Mouse (Mus musculus): ENCODE results near the gene Acat3. TPM values are rescaled to one million over a fixed set of nuclear protein-coding genes. Genes with fewer than 3 reads are reported as not detected.
"Not testable (repeated sequence)": the region's sequence is repeated elsewhere in the genome, so short reads cannot be mapped to it uniquely, and the experiment has no call there.

Gene Acat3
- not detected for total RNA-seq (2021)
- long read RNA-seq, experiment 1, partial matches to known transcripts = 0 of 1 reads
- long read RNA-seq, experiment 1, other reads (novel, unspliced or antisense) = 1 of 1 reads
- long read RNA-seq, experiment 2 = 0 reads

DNA sequence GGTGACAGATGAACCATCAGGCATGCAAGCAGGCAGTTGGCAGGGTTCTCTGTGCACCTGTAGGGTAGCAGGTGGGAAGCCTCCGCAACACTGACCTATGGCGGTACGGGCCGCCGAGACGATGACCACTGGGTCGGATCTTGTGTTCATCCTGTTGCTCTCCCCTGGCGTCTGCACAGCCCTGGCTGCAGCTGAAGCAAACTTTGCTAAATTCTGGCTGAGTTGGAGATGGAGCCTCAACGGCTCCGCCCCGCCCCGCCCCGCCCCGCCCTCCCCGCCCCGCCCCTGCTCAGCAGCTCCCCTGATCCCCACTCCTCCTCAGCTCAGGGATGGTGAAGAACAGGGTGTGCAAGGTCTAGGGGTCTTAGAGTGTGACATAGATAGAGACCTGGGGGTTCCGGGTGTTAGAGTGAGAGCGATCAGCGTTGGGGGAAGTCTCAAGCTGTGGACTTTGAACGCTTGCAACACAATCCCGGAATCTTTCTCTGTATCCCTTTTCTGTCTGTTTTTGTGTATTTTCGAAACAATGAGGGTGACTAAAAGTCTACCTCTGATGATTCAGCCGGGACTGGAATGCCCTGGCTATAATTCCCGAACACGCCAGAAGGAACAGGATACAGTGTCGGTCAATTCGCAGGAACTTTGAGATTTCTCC lies at the start of gene Acat3:
TSS of gene Acat3 (minus strand) at position 450 of the 655 bp plus-strand sequence.
- no peak for DNase-seq

DNA sequence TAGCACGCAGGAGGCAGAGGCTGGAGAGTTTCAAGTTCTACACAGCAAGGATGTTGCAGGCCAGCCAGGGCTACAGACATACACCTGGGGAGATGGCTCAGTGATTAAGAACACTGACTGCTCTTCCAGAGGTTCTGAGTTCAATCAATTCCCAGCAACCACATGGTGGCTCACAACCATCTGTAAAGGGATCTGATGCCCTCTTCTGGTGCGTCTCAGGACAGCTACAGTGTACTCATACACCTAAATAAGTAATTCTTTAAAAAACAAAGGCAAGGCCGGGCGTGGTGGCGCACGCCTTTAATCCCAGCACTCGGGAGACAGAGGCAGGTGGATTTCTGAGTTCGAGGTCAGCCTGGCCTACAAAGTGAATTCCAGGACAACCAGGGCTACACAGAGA lies 47.7 kb upstream of the Acat3 start:
- not testable (repeated sequence) for DNase-seq

- DNase-seq = no peak
Observed at GRCm38 (mm10) chr17:12983988-12984387, 43.6 kb upstream of the Acat3 start.

- no peak for DNase-seq
Observed at GRCm38 (mm10) chr17:12978546-12978945, 38.1 kb upstream of the Acat3 start.

- no peak for DNase-seq
Observed at GRCm38 (mm10) chr17:12973851-12974250, 33.5 kb upstream of the Acat3 start.

- no peak for DNase-seq
Observed at GRCm38 (mm10) chr17:12967173-12967572, 26.8 kb upstream of the Acat3 start.

- no peak for DNase-seq
Observed at GRCm38 (mm10) chr17:12963476-12963875, 23.1 kb upstream of the Acat3 start.

DNA sequence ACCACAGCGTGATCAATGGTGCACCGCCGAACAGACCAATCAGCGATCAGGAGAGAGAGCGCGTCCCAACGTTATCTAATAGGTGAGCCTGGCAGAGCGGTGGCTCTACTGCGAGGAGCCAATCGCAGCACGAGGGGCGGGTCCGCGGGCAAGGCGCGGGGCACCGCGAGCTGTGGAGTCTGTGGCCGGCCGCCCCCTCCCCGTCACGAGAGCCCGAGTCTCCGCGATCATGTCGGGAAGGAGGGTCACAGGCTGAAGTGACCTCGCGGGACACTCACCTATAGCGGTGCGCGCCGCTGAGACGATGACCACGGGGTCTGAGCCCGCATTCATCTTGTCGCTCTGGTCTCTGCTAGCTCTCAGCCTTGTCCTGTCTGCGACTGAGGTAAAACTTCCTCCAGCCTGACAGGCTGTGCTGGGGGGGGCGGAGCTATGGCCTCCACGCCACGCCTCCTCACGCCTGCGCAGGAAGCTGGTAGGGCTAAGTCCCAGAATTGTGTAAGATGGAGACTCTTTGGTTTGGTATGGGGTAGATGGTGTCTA lies 20.0 kb upstream of the Acat3 start, which contains the start of gene Acat2:
TSS of gene Acat2 (minus strand) at position 417 of the 543 bp plus-strand sequence.
- DNase-seq = peak; percentile 92

GRCm38 (mm10) chr17:12959377-12959776 lies 19.0 kb upstream of the Acat3 start:
- DNase-seq = not testable (repeated sequence)

DNA sequence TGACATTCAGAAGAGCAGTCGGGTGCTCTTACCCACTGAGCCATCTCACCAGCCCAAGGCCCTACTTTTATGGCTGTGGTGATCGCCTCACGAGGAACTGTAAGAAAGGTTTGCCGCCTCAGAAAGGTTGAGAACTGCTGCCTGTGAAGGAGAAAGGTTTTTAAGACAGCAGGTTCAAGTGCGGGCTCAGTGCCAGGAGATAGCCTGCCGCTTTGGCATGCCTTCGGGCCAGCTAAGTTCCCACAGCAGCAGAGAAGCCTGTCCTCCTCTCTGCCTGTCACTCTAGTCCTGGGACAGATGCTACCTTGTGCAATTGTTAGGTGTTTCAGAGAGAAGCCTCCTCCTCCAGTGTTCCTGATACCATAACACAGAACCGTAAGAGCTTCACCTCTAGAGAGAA lies 16.3 kb upstream of the Acat3 start:
- no peak for DNase-seq

DNA sequence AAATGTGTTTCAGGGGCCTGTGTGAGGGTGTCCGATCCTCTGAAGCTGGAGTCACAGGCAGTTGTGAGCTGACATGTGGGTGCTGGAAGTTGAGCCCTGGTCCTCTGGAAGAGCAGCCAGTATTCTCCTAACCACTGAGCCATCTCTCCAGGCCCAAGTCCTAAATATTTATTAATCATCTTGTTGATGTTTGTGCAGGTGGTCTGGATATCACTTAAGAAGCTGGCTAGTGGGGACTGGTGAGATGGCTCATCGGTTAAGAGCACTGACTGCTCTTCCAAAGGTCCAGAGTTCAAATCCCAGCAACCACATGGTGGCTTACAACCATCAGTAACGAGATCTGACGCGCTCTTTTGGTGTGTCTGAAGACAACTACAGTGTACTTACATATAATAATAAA lies 9.3 kb upstream of the Acat3 start:
- no peak for DNase-seq

DNA sequence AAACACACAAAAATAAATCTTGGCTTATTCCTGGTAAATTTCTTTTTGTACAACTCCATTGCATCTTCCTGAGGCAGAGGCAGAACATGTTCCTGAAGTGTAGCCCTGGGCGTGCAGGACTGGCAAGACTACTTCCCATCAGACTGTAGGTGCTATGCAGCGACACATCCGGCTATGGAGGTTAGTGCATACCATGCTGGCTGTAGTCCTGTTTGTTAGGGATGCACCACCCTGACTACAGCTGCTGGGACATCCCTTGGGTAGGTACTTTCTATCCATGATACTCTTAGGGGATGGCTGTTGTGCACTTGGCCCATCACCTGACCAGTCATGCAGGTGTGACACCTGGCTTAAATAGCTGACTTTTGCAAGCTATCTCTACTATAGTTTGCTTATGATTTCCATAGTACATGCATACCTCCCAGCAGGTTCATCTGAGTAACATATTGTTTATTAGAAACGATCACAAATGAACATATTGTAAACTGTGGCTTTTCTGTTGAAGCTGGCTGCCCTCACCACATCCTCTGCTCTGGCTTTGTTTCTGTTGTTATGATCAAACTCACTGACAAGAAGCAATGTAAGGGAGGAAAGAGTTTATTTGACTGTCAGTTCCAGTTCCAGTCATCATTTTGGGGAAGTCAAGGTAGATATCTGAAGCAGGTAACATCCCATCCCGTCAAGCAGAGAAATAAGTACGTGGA lies 2.2 kb upstream of the Acat3 start:
- DNase-seq = no peak

- no peak for DNase-seq
Observed at GRCm38 (mm10) chr17:12941543-12942260, 1.3 kb upstream of the Acat3 start.

DNA sequence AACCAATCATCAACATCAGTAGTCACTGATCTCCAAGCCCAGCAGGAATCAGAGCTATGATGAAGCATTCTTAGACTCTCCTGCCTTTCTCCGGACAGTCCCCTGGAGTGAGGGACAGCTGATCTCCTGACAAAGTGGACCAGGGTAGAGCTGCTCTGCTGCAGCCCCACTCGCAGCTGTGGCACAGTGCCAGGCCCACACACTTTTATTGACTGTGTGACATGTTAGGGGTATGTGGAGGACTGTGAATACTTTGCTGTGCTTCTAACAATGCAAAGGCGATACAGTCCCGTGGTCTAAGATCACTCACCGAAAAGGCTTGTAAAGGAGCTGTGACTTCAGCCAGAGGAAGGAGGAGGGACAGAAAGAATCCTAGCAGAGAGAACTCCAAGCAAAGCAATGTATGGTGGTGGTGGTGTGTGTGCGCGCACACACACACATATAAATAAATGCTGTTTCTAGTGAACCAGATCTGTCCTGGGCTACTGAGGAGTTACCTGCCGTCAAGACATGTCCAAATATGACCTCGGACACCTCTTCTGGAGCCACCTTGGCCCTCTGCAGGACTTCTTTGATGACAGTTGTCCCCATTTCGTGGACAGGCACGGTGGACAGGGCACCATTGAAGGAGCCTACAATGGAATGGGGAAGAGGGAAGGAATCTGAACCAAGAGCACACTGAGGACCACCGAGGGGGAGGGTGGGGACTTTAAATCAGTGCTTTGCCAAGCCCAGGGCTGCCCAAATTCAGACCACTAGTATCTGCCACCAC lies 837 bp downstream of the Acat3 start:
- not testable (repeated sequence) for DNase-seq

- DNase-seq = no peak
Observed at GRCm38 (mm10) chr17:12938077-12938476, 2.3 kb downstream of the Acat3 start.

DNA sequence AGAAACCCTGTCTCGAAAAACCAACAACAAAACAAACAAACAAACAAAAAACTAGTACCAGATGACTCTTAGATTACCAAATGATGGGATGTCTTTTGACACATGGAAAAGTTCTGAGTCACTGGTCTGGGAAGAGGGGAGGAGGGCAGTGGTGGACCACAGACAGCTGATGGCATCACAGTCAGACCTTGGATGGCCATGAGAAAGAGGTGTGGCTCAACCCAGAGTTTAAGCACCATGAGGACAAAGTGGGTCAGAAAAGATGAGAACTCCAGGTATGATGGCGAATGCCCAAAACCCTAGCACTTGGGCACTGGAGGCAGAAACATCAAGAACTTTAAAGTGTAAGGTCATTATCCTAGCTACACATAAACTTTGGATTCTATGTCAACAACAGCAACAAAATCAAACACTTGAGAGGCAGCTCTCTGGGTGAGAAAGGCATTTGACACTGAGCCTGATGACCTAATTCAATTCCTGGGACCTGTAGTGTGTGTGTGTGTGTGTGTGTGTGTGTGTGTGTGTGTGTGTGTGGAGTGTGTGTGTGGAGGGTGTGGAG lies 2.9 kb downstream of the Acat3 start:
- no peak for DNase-seq

- no peak for DNase-seq
Observed at GRCm38 (mm10) chr17:12935719-12936118, 4.7 kb downstream of the Acat3 start.

DNA sequence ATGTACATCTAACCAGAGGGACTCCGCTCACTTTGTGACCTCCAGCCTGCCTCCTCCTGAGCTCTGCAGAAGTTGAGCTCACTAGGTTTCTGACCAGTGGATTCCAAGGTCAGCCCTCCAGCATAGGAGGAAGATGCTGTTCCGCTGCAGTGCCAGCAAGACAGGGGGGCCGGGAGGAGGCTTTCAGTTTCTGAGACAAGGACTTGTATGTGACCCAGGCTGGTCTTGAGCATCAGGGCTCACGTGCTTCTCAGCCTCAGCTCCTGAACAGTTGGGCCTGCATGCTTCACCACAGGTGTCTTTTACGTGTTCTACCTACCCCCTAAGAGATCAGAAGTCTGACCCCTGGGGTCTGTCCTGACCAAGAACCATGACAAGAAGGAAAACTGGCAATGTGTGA lies 8.8 kb downstream of the Acat3 start:
- not testable (repeated sequence) for DNase-seq

DNA sequence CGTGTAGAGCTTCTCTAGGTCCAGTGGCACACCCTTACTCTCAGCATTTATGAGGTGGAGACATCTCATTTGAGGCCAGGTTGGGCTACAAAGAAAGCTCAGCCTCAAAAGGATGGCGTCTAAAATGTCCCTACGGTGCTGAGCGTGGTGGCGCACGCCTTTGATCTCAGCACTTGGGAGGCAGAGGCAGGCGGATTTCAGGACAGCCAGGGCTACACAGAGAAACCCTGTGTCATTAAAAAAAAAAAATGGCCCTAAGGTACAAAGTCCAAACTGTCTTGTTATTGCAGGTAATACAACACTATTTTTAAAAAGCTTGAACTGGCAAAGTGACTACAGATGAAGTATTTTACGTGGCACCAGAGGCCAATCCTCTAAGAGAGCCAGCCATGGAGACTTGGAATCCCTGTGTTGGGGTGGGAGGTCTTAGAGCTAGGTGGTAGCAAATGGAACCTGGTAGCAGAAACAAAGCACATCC lies 14.7 kb downstream of the Acat3 start:
- no peak for DNase-seq

GRCm38 (mm10) chr17:12925001-12925400 lies 15.4 kb downstream of the Acat3 start:
- DNase-seq = no peak

DNA sequence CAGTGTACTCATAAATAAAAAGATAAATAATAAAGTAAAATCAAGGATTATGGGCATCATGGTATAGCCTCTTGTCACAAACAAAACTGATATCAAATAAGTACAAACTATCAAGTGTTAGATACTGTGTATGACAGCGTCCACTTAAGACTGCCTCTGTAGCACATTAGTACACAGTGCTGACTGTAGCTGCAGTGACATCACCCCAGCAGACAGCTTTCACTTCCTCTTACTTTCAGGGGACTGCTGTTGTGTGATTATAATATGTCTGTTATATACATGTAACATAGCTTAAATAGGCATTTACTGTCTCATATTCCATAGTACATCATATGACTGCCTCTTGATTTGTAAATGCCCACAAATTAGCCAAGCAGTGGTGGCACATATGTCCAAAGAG lies 19.3 kb downstream of the Acat3 start:
- DNase-seq = no peak

Data from gastrocnemius, postnatal 25 days (tissue).